Mouse (Mus musculus): Measurements from ENCODE around the gene Olfr812. TPM values are rescaled to one million over a fixed set of nuclear protein-coding genes. Genes with fewer than 3 reads are reported as not detected.
"Not testable (repeated sequence)": the region's sequence is repeated elsewhere in the genome, so short reads cannot be mapped to it uniquely, and the experiment has no call there.

Gene Olfr812
- not detected in 2 replicates for total RNA-seq (2012; rRNA removed)
- not detected in 2 replicates for total RNA-seq (2014; rRNA removed)
- polyA plus RNA-seq (2012; ENCODE audit: insufficient read length, low read depth) = not detected in 2 replicates

DNA sequence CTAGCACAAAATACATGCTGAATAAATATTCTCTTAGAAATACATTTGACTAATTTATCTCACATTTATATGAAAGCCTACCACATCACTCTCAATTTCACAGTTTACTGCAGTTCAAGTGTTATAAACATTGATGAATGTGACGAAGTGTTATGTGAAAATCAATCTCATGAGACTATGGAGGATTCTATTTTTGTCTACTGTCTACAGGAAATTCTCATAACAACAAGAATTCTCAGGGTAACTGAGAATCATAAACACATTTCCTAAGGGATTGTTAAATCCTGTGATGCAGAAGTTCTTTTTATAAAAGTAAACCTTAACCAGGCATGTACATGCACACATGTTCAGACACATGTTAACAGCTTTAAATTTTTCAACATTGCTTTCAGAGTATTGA, at the start of gene Olfr812:
Olfr812 (minus strand) TSS at position 101 of the 400 bp plus-strand sequence.
- TF ChIP-seq POLR2AphosphoS2 (IDR thresholded peaks at IDR 0.05; ENCODE audit: low read depth, low read length) (no peak), USF1 (IDR thresholded peaks at IDR 0.05; ENCODE audit: low read depth, low read length) (no peak), MXI1 (IDR thresholded peaks at IDR 0.05; ENCODE audit: low read depth, low read length) (no peak), EP300 (IDR thresholded peaks at IDR 0.05; ENCODE audit: low read length) (no peak), SMC3 (IDR thresholded peaks at IDR 0.05; ENCODE audit: low read depth, low read length) (no peak), ZMIZ1 (IDR thresholded peaks at IDR 0.05; ENCODE audit: low read depth, low read length) (no peak), NRF1 (IDR thresholded peaks at IDR 0.05; ENCODE audit: low read depth, low read length) (no peak), MAZ (IDR thresholded peaks at IDR 0.05; ENCODE audit: low read depth, low read length) (no peak), ZNF384 (IDR thresholded peaks at IDR 0.05; ENCODE audit: low read depth, low read length) (no peak), ELF1 (IDR thresholded peaks at IDR 0.05; ENCODE audit: low read depth, low read length) (no peak)
- no peak within 1 kb of the TSS for H3K4me2 ChIP-seq (ENCODE audit: insufficient read depth, low read depth, poor library complexity, severe bottlenecking)
- no peaks in the 10 kb centered on the region for H3K27me3 ChIP-seq (replicated peaks)
- DNase-seq (ENCODE audit: extremely low read depth) = no peak
- no peaks in the 10 kb centered on the region for H3K79me2 ChIP-seq (replicated peaks; ENCODE audit: control insufficient read depth, extremely low read depth, insufficient read depth, poor library complexity, severe bottlenecking)
- in situ Hi-C loops (cut with MboI; ENCODE audit: low pct_ligation_motif_present, low pct_unique_long_range_greater_than_20kb, low sequenced_read_pairs) (no loop called here), dilution Hi-C loops (cut with MboI; ENCODE audit: extremely low pct_ligation_motif_present, extremely low pct_unique_long_range_greater_than_20kb, low sequenced_read_pairs) (no loop called here)
- no peaks in the 10 kb centered on the region for H3K36me3 ChIP-seq (replicated peaks in 1 of 2; ENCODE audit: control insufficient read depth in 1 of 2, insufficient read depth in 1 of 2, low read length in 1 of 2)
- H3K27ac ChIP-seq (ENCODE audit: insufficient read depth, low read depth) = no peak within 1 kb of the TSS
- no peaks in the 10 kb centered on the region for H3K4me1 ChIP-seq (ENCODE audit: control insufficient read depth in 1 of 2, insufficient read depth in 2 of 2)
- no peak within 1 kb of the TSS for H3K4me3 ChIP-seq (replicated peaks in 1 of 3; ENCODE audit: low read depth in 2 of 3, low read length in 2 of 3, poor library complexity in 1 of 3)
- H3K9ac ChIP-seq (ENCODE audit: insufficient read depth, low read depth) = no peak within 1 kb of the TSS
- H3K9me3 ChIP-seq (replicated peaks; ENCODE audit: low read length) = no peaks in the 10 kb centered on the region

DNA sequence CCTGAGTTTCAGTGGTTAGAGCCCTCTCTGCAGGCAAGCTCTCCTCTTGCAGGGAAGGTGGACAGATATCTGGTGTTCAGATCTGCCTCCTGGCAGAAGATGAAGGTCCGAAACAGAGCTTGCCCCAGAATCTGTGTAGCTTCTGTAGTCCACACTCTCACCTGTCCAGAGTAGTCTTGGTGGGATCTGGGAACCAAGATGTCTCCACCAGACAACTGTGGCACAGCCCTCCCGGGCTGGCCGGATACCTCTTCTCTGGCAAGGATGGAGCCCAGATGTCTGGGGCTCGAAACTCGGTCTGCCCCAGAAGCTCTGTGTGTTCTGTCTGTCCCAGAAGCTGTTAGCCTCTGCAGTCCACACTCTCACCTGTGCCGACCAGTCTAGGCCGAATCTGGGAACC, 40.0 kb upstream of the Olfr812 start:
- in situ Hi-C loops (cut with MboI; ENCODE audit: low pct_ligation_motif_present, low pct_unique_long_range_greater_than_20kb, low sequenced_read_pairs) (no loop called here), dilution Hi-C loops (cut with MboI; ENCODE audit: extremely low pct_ligation_motif_present, extremely low pct_unique_long_range_greater_than_20kb, low sequenced_read_pairs) (no loop called here)
- H3K9ac ChIP-seq (ENCODE audit: insufficient read depth, low read depth) = no peak overlapping the region

DNA sequence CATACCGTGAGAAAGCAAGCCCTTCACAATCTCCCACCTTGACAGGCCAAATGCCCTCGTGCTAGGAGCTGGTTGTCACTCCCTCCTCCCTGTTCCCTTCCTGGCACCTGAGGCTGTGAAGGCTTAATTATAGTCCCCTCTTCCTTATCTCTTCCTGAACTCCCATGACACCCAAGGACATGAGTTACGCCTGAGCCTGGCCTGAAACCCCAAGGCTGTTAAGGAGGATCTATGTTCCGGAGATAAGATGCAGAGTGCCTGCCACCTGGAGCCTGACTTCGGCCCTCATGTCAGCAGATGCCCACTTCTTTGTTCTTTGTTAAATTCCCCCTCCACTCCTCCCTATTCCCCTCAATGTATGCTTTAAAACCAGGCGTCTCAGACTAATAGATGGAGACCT, 39.6 kb upstream of the Olfr812 start:
- in situ Hi-C loops (cut with MboI; ENCODE audit: low pct_ligation_motif_present, low pct_unique_long_range_greater_than_20kb, low sequenced_read_pairs) = not testable (repeated sequence)

More for the DNA sequence above, 40.0 kb upstream of the Olfr812 start:
- no peak for DNase-seq (ENCODE audit: extremely low read depth)
- Histone ChIP-seq H3K36me3 (replicated peaks in 1 of 2; ENCODE audit: control insufficient read depth in 1 of 2, insufficient read depth in 1 of 2, low read length in 1 of 2) (no peaks in the 10 kb centered on the region), H3K4me2 (ENCODE audit: insufficient read depth, low read depth, poor library complexity, severe bottlenecking) (no peak overlapping the region), H3K79me2 (replicated peaks; ENCODE audit: control insufficient read depth, extremely low read depth, insufficient read depth, poor library complexity, severe bottlenecking) (no peaks in the 10 kb centered on the region), H3K27ac (ENCODE audit: insufficient read depth, low read depth) (no peak overlapping the region), H3K4me1 (ENCODE audit: control insufficient read depth in 1 of 2, insufficient read depth in 2 of 2) (no peaks in the 10 kb centered on the region), H3K27me3 (replicated peaks) (no peaks in the 10 kb centered on the region), H3K4me3 (replicated peaks in 1 of 3; ENCODE audit: low read depth in 2 of 3, low read length in 2 of 3, poor library complexity in 1 of 3) (no peak overlapping the region), H3K9me3 (replicated peaks; ENCODE audit: low read length) (no peaks in the 10 kb centered on the region)
- TF ChIP-seq POLR2AphosphoS2 (IDR thresholded peaks at IDR 0.05; ENCODE audit: low read depth, low read length) (no peak), SIN3A (IDR thresholded peaks at IDR 0.05; ENCODE audit: low read length) (no peak), ELF1 (IDR thresholded peaks at IDR 0.05; ENCODE audit: low read depth, low read length) (no peak), ZKSCAN1 (IDR thresholded peaks at IDR 0.05; ENCODE audit: borderline replicate concordance, low read depth, low read length) (no peak), ZMIZ1 (IDR thresholded peaks at IDR 0.05; ENCODE audit: low read depth, low read length) (no peak), USF2 (conservative IDR thresholded peaks at IDR 0.05; ENCODE audit: low read depth, low read length) (no peak), USF1 (IDR thresholded peaks at IDR 0.05; ENCODE audit: low read depth, low read length) (no peak), MYC (IDR thresholded peaks at IDR 0.05; ENCODE audit: low read depth, low read length) (no peak), EP300 (IDR thresholded peaks at IDR 0.05; ENCODE audit: low read length) (no peak), RCOR1 (conservative IDR thresholded peaks at IDR 0.05; ENCODE audit: low read depth, low read length) (no peak), MAX (IDR thresholded peaks at IDR 0.05; ENCODE audit: low read length) (no peak), BHLHE40 (IDR thresholded peaks at IDR 0.05; ENCODE audit: low read depth, low read length) (no peak), IRF4 (IDR thresholded peaks at IDR 0.05; ENCODE audit: low read depth, low read length) (no peak), SMC3 (IDR thresholded peaks at IDR 0.05; ENCODE audit: low read depth, low read length) (no peak), CHD2 (IDR thresholded peaks at IDR 0.05; ENCODE audit: low read length) (no peak), CTCF (conservative IDR thresholded peaks at IDR 0.05 in 1 of 2, IDR thresholded peaks at IDR 0.05 in 1 of 2; ENCODE audit: low read depth in 2 of 2, low read length in 2 of 2) (no peak), CHD1 (IDR thresholded peaks at IDR 0.05; ENCODE audit: low read depth, low read length) (no peak), JUND (conservative IDR thresholded peaks at IDR 0.05; ENCODE audit: low read depth, low read length) (no peak), MAFK (IDR thresholded peaks at IDR 0.05; ENCODE audit: insufficient replicate concordance, low read length) (no peak), E2F4 (IDR thresholded peaks at IDR 0.05; ENCODE audit: insufficient replicate concordance, low read depth, low read length) (no peak)

More for the DNA sequence above, 39.6 kb upstream of the Olfr812 start:
- H3K4me2 ChIP-seq (ENCODE audit: insufficient read depth, low read depth, poor library complexity, severe bottlenecking); DNase-seq (ENCODE audit: extremely low read depth); H3K27ac ChIP-seq (ENCODE audit: insufficient read depth, low read depth); H3K36me3 ChIP-seq (replicated peaks in 1 of 2; ENCODE audit: control insufficient read depth in 1 of 2, insufficient read depth in 1 of 2, low read length in 1 of 2); H3K9me3 ChIP-seq (replicated peaks; ENCODE audit: low read length); dilution Hi-C loops (cut with MboI; ENCODE audit: extremely low pct_ligation_motif_present, extremely low pct_unique_long_range_greater_than_20kb, low sequenced_read_pairs); H3K79me2 ChIP-seq (replicated peaks; ENCODE audit: control insufficient read depth, extremely low read depth, insufficient read depth, poor library complexity, severe bottlenecking); H3K9ac ChIP-seq (ENCODE audit: insufficient read depth, low read depth); H3K27me3 ChIP-seq (replicated peaks); H3K4me3 ChIP-seq (replicated peaks in 1 of 3; ENCODE audit: low read depth in 2 of 3, low read length in 2 of 3, poor library complexity in 1 of 3); H3K4me1 ChIP-seq (ENCODE audit: control insufficient read depth in 1 of 2, insufficient read depth in 2 of 2): not testable (repeated sequence)
